Mouse (Mus musculus): ENCODE data around the gene Syt2.
A peak's percentile ranks its signal among the peaks of the same experiment; 100 is the strongest.

Gene Syt2

DNA sequence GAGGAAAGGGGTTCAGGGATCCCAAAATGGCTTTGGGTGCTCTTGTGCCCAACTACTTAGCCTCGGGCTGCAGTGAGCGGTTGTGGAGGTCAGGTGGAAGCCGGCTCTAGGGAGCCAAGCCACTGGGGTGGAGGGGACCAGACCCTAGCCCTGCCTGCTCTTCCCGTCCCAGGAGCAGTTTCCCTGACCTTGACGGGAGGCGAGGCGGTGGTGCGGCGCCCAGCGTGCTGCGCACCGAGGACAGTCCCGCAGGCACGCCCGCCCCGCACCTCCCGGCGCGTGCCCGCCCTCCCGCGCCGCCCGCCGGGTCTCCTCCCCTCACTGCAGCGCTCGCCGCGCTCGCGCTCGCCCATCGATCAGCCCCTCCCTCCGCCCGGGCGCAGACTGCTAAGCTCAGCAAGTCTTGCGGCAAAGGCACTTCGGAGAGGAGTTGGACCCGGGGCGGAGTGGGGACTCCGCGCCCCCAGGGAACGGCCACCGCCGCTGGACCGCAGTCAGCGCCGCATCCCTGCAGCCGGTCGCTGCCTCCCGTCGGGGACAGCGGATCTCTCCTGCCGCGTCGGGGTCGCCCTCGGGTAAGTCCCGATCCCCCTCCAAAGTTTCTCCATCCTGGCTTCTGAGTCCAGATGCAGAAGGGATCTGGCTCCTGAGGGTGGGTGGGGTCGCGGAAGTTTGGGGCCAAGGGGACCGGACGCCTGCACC, at the start of gene Syt2:
Gene Syt2 (plus strand): TSS at position 417 of the 702 bp plus-strand sequence.
- DNase-seq (ENCODE audit: low spot score), result peak; percentile 8

GRCm38 (mm10) chr1:134597339-134598054, 49.0 kb upstream of the Syt2 start:
- no peak for DNase-seq (ENCODE audit: low spot score)

DNA sequence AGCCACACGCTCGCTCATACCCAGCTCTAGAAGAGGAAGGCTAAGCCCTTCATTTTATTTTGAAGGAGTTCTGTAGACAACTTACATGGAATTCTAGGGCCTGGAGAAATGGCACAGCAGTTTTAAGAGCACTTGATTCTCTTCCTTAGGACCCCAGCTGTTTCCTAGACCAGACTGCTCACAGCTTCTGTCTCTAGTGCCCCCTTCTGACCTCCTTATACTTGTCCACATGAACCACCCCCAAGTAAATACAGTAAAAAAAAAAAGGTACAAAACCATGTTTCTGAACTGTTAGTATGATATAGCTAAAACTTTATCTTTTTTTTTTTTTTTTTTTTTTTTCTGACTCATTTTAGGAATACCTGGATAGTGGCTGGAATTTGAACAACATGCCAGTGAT, 42.4 kb upstream of the Syt2 start:
- no peak for DNase-seq (ENCODE audit: low spot score)

- no peak for DNase-seq (ENCODE audit: low spot score)
Observed at GRCm38 (mm10) chr1:134605670-134606069, 40.8 kb upstream of the Syt2 start.

DNA sequence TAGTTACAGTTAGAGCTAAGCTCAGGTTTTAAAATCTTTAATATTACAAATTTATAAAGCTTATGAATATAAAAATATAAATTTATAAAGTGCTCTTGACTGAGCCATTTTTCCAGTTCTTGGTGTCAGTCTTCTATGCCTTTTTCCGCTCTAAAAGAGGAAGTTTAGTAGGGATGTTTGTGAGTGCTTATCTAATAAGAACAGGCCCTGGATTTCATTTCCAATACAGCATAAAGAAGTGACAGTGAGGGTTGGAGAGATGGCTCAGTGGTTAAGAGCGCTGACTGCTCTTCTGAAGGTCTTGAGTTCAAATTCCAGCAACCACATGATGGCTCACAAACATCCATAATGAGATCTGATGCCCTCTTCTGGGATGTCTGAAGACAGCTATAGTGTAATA, 40.1 kb upstream of the Syt2 start:
- DNase-seq (ENCODE audit: low spot score), result no peak

DNA sequence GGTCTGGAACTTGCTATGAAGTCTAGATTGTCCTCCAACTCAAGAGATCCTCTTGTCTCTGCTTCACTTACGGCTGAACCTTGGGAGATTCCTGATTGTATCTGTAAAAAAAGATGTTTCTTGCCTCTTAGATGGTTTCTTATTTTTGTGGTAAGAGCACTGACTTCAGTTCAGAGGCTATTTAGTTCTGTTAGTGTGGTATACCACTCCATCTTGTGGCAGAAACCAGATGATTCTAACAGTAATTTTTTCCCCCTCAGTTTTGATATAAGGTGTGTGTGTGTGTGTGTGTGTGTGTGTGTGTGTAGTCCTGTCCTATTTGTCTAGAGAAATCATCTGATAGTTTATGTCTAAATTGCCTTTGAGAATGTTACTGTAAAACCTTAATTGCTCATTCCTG, 39.2 kb upstream of the Syt2 start:
- DNase-seq (ENCODE audit: low spot score), result no peak

- no peak for DNase-seq (ENCODE audit: low spot score)
Observed at GRCm38 (mm10) chr1:134609172-134609571, 37.3 kb upstream of the Syt2 start.

GRCm38 (mm10) chr1:134614554-134614953, 31.9 kb upstream of the Syt2 start:
- no peak for DNase-seq (ENCODE audit: low spot score)

DNA sequence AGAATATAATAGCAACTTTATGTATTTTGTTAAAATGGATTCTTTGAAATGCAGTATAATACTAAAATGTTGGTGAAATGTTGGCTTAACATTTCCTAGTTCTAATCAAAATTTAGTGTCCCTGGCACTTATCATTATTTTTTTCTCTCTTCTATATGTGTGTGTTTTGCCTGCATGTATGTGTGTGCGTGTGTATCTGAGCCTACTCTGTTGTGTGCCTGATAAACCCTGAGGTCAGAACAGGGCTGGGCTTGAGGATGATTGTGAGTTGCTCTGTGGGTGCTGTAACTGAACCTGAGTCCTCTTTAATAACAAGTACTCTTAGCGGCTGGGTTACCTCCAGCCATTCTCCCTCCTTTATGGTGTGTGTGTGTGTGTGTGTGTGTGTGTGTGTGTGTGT, 31.5 kb upstream of the Syt2 start:
- no peak for DNase-seq (ENCODE audit: low spot score)

DNA sequence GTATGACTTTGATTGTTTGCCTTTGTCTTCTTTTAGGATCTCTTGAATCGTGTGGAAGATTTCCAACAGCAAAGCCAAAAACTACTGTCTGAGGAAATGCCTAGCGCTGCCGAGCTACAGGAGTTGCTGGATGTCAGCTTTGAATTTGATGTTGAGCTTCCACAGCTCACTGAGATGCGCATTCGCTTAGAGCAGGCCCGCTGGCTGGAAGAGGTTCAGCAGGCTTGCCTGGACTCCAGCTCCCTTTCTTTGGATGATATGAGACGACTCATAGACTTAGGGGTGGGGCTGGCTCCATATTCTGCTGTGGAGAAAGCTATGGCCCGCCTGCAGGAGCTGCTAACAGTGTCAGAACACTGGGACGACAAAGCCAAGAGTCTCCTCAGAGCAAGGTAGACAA, 28.8 kb upstream of the Syt2 start:
- DNase-seq (ENCODE audit: low spot score), result no peak

- no peak for DNase-seq (ENCODE audit: low spot score)
Observed at GRCm38 (mm10) chr1:134625325-134625724, 21.2 kb upstream of the Syt2 start.

DNA sequence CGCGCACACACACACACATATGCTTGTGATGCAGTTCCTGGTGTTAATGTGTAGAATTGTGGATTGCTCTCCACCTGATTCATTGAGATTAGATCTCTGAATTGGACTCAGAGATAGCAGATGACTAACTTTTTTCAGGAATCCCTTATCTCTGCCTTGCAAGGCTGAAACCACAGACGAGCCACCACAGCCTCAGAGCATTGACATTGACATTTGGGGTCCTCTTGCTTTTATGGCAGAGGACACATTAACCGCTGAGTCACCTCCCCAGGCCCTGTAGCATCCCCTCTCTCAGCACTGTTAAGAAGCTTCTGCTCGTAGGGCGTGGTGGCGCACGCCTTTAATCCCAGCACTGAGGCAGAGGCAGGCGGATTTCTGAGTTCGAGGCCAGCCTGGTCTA, 17.0 kb upstream of the Syt2 start:
- DNase-seq (ENCODE audit: low spot score), result no peak

DNA sequence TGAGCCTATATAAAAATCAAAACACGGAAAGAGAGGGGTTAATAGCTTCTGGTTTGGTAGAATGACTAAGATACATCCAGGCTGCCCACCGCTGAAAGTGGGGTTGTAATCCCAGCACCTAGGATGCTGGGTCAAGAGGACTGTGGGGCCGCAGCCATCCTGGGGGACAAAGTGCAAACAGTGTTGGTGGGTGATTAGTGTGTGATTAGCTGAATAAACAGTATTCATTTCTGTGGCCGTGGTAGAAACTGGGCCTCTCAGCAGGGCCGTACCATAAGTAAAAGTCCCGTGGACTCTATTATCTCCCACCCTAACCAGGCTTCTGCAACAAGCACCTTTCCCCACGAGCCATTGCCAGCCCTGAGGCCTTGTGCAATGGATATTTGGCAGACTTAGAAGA, 12.2 kb upstream of the Syt2 start:
- no peak for DNase-seq (ENCODE audit: low spot score)

- no peak for DNase-seq (ENCODE audit: low spot score)
Observed at GRCm38 (mm10) chr1:134636245-134636644, 10.2 kb upstream of the Syt2 start.

DNA sequence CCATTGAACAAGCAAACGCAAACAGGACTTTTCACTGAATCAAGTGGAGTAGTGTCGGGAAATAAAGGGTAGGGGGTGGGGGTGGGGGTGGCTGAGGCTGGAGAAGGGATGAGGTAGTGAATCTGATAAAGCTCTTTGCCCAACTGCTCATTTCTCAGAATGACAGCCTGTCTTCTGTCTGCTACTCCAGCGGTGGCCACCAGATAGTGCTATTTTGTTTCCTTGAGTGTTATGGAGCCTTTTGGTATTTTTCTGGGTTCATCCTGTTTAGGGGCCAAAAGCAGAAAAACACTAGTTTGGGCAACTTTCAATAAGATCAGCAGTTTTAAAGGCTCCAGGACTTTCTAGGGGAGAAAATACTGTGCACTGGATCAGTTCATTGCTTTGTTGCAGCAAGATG, 9.8 kb upstream of the Syt2 start:
- peak; percentile 14 for DNase-seq (ENCODE audit: low spot score)

GRCm38 (mm10) chr1:134638041-134638440, 8.4 kb upstream of the Syt2 start:
- DNase-seq (ENCODE audit: low spot score), result no peak

DNA sequence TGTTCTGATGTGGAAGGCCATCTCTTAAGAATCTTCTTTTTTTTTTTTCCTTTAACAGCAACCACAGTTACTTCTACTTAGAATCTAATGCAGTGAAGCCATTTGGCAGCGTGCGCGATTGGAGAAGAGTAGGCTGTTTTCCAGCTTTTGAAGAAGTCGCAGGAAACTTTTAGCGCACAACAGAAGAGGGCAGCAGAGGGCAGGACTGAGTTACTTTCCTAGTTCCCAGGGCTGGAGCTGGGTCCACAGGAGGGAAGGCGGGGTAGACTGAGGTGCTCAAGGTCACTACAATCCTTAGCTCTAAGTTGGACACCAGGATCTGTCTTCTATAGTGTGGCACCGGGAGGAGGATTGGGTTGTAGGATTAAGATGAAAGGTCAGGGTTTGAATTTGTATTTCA, 8.0 kb upstream of the Syt2 start:
- peak; percentile 36 for DNase-seq (ENCODE audit: low spot score)

GRCm38 (mm10) chr1:134639460-134639859, 7.0 kb upstream of the Syt2 start:
- no peak for DNase-seq (ENCODE audit: low spot score)

- no peak for DNase-seq (ENCODE audit: low spot score)
Observed at GRCm38 (mm10) chr1:134641507-134641906, 5.0 kb upstream of the Syt2 start.

DNA sequence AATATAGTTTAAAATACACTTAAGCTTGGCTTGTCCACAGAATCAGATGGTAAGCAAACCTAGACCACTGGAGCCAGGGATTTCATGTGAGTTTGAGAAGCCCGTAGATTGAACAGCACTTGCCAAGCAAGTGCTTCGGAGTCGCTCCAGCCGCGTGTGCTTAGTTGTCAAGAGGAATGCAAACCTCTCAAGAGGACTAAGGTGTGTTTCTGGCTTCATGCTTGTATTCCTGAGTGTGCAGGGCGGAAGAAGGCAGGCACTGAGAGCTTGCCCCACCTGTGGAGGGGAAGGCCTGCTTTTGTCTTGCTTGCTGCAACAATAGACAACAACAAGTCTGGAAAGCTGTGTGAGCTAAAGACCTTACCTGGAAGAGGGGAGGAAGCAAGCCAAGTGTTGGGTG, 2.8 kb upstream of the Syt2 start:
- DNase-seq (ENCODE audit: low spot score), result peak; percentile 48

- no peak for DNase-seq (ENCODE audit: low spot score)
Observed at GRCm38 (mm10) chr1:134645408-134646200, 873 bp upstream of the Syt2 start.

- DNase-seq (ENCODE audit: low spot score), result no peak
Observed at GRCm38 (mm10) chr1:134646963-134647282, 446 bp downstream of the Syt2 start.

- no peak for DNase-seq (ENCODE audit: low spot score)
Observed at GRCm38 (mm10) chr1:134647591-134647990, 1.1 kb downstream of the Syt2 start.
